Mouse (Mus musculus) MEL (cell line): Measurements from ENCODE around the gene Plekhg1.

Experiments used
- GABPA ChIP-seq: IDR thresholded peaks from 2 replicates; pipeline ENCODE4 v1.6.1; 2012; ENCODE audit warnings: low read depth, mild to moderate bottlenecking, inconsistent platforms, low read length, improper control_type of control experiment, moderate library complexity
- GATA1 ChIP-seq: IDR thresholded peaks from 2 replicates; pipeline ENCODE4 v1.6.1; 2011; ENCODE audit warnings: low read depth, low read length, improper control_type of control experiment
- HCFC1 ChIP-seq: IDR thresholded peaks from 2 replicates; pipeline ENCODE4 v1.6.1; 2012; ENCODE audit warnings: low read depth, mild to moderate bottlenecking, inconsistent platforms, low read length, improper control_type of control experiment, moderate library complexity
- KAT2A ChIP-seq: conservative IDR thresholded peaks from 2 replicates; pipeline ENCODE4 v1.6.1; 2012; ENCODE audit warnings: low read depth, low read length, improper control_type of control experiment, inconsistent platforms
- NELFE ChIP-seq: IDR thresholded peaks from 2 replicates; pipeline ENCODE4 v1.6.1; 2011; ENCODE audit warnings: low read depth, low read length, improper control_type of control experiment
- POLR2A ChIP-seq, 2 experiments: IDR thresholded peaks; 2 replicates each; pipeline ENCODE4 v1.6.1; 2011 to 2012; ENCODE audit warnings: low read length in 2 of 2, mild to moderate bottlenecking in 2 of 2, control low read depth in 1 of 2, improper control_type of control experiment in 1 of 2, low read depth in 1 of 2, moderate library complexity in 1 of 2; ENCODE audit not compliant: control insufficient read depth in 1 of 2, insufficient read depth in 1 of 2, poor library complexity in 1 of 2
- UBTF ChIP-seq: IDR thresholded peaks from 2 replicates; pipeline ENCODE4 v1.6.1; 2012; ENCODE audit warnings: low read depth, mild to moderate bottlenecking, inconsistent platforms, low read length, improper control_type of control experiment, moderate library complexity, borderline replicate concordance; ENCODE audit not compliant: insufficient read depth

- TF ChIP-seq POLR2A (IDR thresholded peaks at IDR 0.05; ENCODE audit: control insufficient read depth in 1 of 2, insufficient read depth in 1 of 2, low read depth in 1 of 2, low read length in 2 of 2, poor library complexity in 1 of 2): no peak
- no peak for TF ChIP-seq UBTF
- no peak for TF ChIP-seq KAT2A
- no peak for TF ChIP-seq GABPA
- TF ChIP-seq NELFE: no peak
- TF ChIP-seq GATA1: no peak
- TF ChIP-seq HCFC1: no peak
Measured at GRCm38 (mm10) chr10:3722339-3722738, 17.8 kb upstream of the Plekhg1 start.
